ENCODE assay signal across 8 mouse cellular contexts in the genomic region with DNA sequence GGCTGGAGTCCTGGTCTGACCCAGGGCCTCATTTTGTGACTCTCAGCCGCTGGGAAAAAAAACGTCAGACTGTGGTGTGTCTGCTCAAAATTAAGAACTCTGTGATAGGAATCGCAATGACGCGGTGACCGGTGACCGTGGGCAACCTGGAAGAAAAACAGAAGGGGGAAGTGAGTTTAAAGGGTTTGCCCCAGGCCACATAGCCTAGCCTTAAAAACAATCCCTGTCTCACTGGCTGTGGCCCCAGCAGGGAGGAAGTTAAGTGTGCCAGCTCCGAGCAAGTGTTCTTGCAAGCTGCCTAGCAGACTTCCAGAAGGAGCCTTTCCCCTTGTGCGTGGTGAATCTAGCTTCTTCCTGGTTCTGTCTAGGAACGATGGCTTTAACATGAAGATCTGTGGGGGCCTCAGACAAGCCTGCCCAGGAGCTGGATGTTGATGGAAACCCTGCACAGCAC. TPM values are rescaled to one million over a fixed set of nuclear protein-coding genes. Genes with fewer than 3 reads are reported as not detected.
DNase-seq lines count a peak whose midpoint lies in the region; ATAC-seq lines count a peak whose summit lies in the region.

No protein-coding gene starts in this region.

- no peak overlapping the region for H3K4me2 ChIP-seq in midbrain, embryonic 14.5 days (ENCODE audit: low read length)
- H3K4me2 ChIP-seq in midbrain, embryonic 11.5 days = no peak overlapping the region
- H3K4me2 ChIP-seq in heart, embryonic 13.5 days = peak overlapping the region; percentile 12
- no peak overlapping the region for H3K4me2 ChIP-seq in liver, embryonic 15.5 days

- ATAC-seq in midbrain, embryonic 14.5 days (ENCODE audit: low FRiP score, low TSS enrichment) = no peak
- ATAC-seq in midbrain, embryonic 11.5 days (ENCODE audit: low FRiP score) = no peak
- no peak for ATAC-seq in heart, embryonic 13.5 days (ENCODE audit: extremely low read depth, insufficient number of reproducible peaks, low FRiP score, low TSS enrichment)
- no peak for ATAC-seq in liver, embryonic 15.5 days (ENCODE audit: insufficient read depth)
- no peak for ATAC-seq in activated CD4-positive, CD25-positive, alpha-beta regulatory T cell, adult 4 months

- H3K27ac ChIP-seq in midbrain, embryonic 14.5 days (replicated peaks; ENCODE audit: low read depth, low read length) = no peak overlapping the region
- H3K27ac ChIP-seq in midbrain, embryonic 11.5 days (ENCODE audit: low read depth, low read length) = no peak overlapping the region
- 0 out of 2 replicates have a peak overlapping the region, but pooled peaks have one; percentile 42 for H3K27ac ChIP-seq in heart, embryonic 13.5 days (replicated peaks)
- H3K27ac ChIP-seq in liver, embryonic 15.5 days (replicated peaks) = peak overlapping the region; percentile 3; the same call in 1 of the 2 replicates

- no peak overlapping the region for H3K4me3 ChIP-seq in midbrain, embryonic 14.5 days (replicated peaks; ENCODE audit: low read depth, low read length)
- no peak overlapping the region for H3K4me3 ChIP-seq in midbrain, embryonic 11.5 days (ENCODE audit: low read depth, low read length)
- H3K4me3 ChIP-seq in heart, embryonic 13.5 days = no peak overlapping the region
- H3K4me3 ChIP-seq in liver, embryonic 15.5 days (replicated peaks) = no peak overlapping the region

- no peak overlapping the region for H3K9ac ChIP-seq in midbrain, embryonic 14.5 days (replicated peaks; ENCODE audit: low read length)
- H3K9ac ChIP-seq in midbrain, embryonic 11.5 days (ENCODE audit: low read length) = no peak overlapping the region
- no peak overlapping the region for H3K9ac ChIP-seq in heart, embryonic 13.5 days
- no peak overlapping the region for H3K9ac ChIP-seq in liver, embryonic 15.5 days

- H3K36me3 ChIP-seq in midbrain, embryonic 14.5 days (ENCODE audit: control insufficient read depth, insufficient read depth, low read length) = no peaks in the 10 kb centered on the region
- no peaks in the 10 kb centered on the region for H3K36me3 ChIP-seq in midbrain, embryonic 11.5 days (ENCODE audit: control insufficient read depth, insufficient read depth, low read length)
- no peaks in the 10 kb centered on the region for H3K36me3 ChIP-seq in heart, embryonic 13.5 days
- H3K36me3 ChIP-seq in liver, embryonic 15.5 days (replicated peaks) = no peaks in the 10 kb centered on the region
- H3K36me3 ChIP-seq in splenic B cell, adult 2 months (ENCODE audit: control insufficient read depth, insufficient read depth, low read length, poor library complexity, severe bottlenecking) = no peaks in the 10 kb centered on the region

- peak; percentile 28 to 40 for DNase-seq in cerebellum, postnatal 14 days
- no peak for DNase-seq in cerebellum, adult 9-11 months
- DNase-seq in midbrain, embryonic 14.5 days = peak; percentile 19
- no peak for DNase-seq in midbrain, embryonic 11.5 days (ENCODE audit: low spot score, missing footprints)
- peak; percentile 76 for DNase-seq in splenic B cell, adult 2 months (ENCODE audit: low read depth, low spot score)

- 55% methylated on average over 10 of the region's 10 CpGs for WGBS in midbrain, embryonic 14.5 days
- WGBS in midbrain, embryonic 11.5 days = 53% methylated on average over 10 of the region's 10 CpGs
- WGBS in heart, embryonic 13.5 days = 42% methylated on average over 10 of the region's 10 CpGs
- 11% methylated on average over 10 of the region's 10 CpGs for WGBS in liver, embryonic 15.5 days (ENCODE audit: insufficient replicate concordance)

- no peaks in the 10 kb centered on the region for H3K9me3 ChIP-seq in midbrain, embryonic 14.5 days (ENCODE audit: control insufficient read depth, low read length)
- H3K9me3 ChIP-seq in midbrain, embryonic 11.5 days (ENCODE audit: control insufficient read depth, low read length) = no peaks in the 10 kb centered on the region
- no peaks in the 10 kb centered on the region for H3K9me3 ChIP-seq in heart, embryonic 13.5 days
- no peaks in the 10 kb centered on the region for H3K9me3 ChIP-seq in liver, embryonic 15.5 days (replicated peaks)

- no peaks in the 10 kb centered on the region for H3K27me3 ChIP-seq in midbrain, embryonic 14.5 days (ENCODE audit: control insufficient read depth, insufficient read depth, low read length)
- no peaks in the 10 kb centered on the region for H3K27me3 ChIP-seq in midbrain, embryonic 11.5 days (ENCODE audit: control insufficient read depth, insufficient read depth, low read length)
- H3K27me3 ChIP-seq in heart, embryonic 13.5 days (replicated peaks) = no peaks in the 10 kb centered on the region
- peaks cover 16% of the 10 kb centered on the region; the same call in 1 of the 2 replicates for H3K27me3 ChIP-seq in liver, embryonic 15.5 days
- no peaks in the 10 kb centered on the region for H3K27me3 ChIP-seq in splenic B cell, adult 2 months (ENCODE audit: control insufficient read depth, insufficient read depth, low read length, poor library complexity, severe bottlenecking)

- H3K4me1 ChIP-seq in midbrain, embryonic 14.5 days (ENCODE audit: control insufficient read depth, insufficient read depth, low read length) = no peaks in the 10 kb centered on the region
- H3K4me1 ChIP-seq in midbrain, embryonic 11.5 days (ENCODE audit: control insufficient read depth, insufficient read depth, low read length) = no peaks in the 10 kb centered on the region
- peaks cover 20% of the 10 kb centered on the region for H3K4me1 ChIP-seq in heart, embryonic 13.5 days
- peaks cover 13% of the 10 kb centered on the region for H3K4me1 ChIP-seq in liver, embryonic 15.5 days (replicated peaks)

RNA-seq across cellular contexts. Expression of a gene that starts 49.0 kb away (rescaled TPM):
- polyA plus RNA-seq in midbrain, embryonic 14.5 days (2014; fragmentation: Nextera tagmentation; extraction: Ambion mirVana) = 8.5 and 13.7 TPM in 2 replicates
- polyA plus RNA-seq in midbrain, embryonic 11.5 days (2014; fragmentation: Nextera tagmentation; extraction: Ambion mirVana) = 15.9 and 18.2 TPM in 2 replicates
- polyA plus RNA-seq in heart, embryonic 13.5 days (2015; fragmentation: Nextera tagmentation; extraction: Ambion mirVana) = 4.6 and 5.5 TPM in 2 replicates
- 2.5 and 3.1 TPM in 2 replicates for polyA plus RNA-seq in liver, embryonic 15.5 days (2015; fragmentation: Nextera tagmentation; extraction: Ambion mirVana)
- 1 to 10 TPM; 6.1 to 7.1 TPM for polyA plus RNA-seq in activated CD4-positive, CD25-positive, alpha-beta regulatory T cell, adult 4 months (2017; shearing (Covaris generic))

Comparison
In these comparisons a context has a peak if more than half of its experiments do, and no peak if none do; other contexts are left out.
1. DNase-seq: peak in cerebellum, postnatal 14 days (2 of 2), midbrain, embryonic 14.5 days (single experiment) and splenic B cell, adult 2 months (single experiment); none in cerebellum, adult 9-11 months (single experiment) and midbrain, embryonic 11.5 days (single experiment).
2. H3K27ac ChIP-seq: peak in heart, embryonic 13.5 days (single experiment) and liver, embryonic 15.5 days (single experiment); none in midbrain, embryonic 14.5 days (single experiment) and midbrain, embryonic 11.5 days (single experiment).